Mouse (Mus musculus): ENCODE measurements around the gene Fkbp5.
A peak's percentile ranks its signal among the peaks of the same experiment; 100 is the strongest.

GRCm38 (mm10) chr17:28467749-28468148 lies 49.6 kb downstream of the Fkbp5 start:
- no peak for TF ChIP-seq CTCF (IDR thresholded peaks at IDR 0.05)
- TF ChIP-seq EP300 (IDR thresholded peaks at IDR 0.05): 0 out of 2 replicates have a peak, but pooled peaks have one; percentile 39
